Mouse (Mus musculus) retina, adult 2 months (tissue): Measurements from ENCODE around the gene Ttll11.

Experiments
- DNase-seq: peaks from one replicate; pipeline ENCODE4 v3.0.0-alpha.2; 2012; ENCODE audit warnings: low read depth, low spot score

The Ttll11 gene

GRCm38 (mm10) chr2:35899712-35900111 lies 80.0 kb downstream of the Ttll11 start:
- no peak for DNase-seq

- DNase-seq, result no peak
Observed at GRCm38 (mm10) chr2:35899135-35899474, 80.6 kb downstream of the Ttll11 start.

GRCm38 (mm10) chr2:35898425-35899134 lies 81.1 kb downstream of the Ttll11 start:
- DNase-seq, result no peak

GRCm38 (mm10) chr2:35897125-35897524 lies 82.6 kb downstream of the Ttll11 start:
- no peak for DNase-seq

GRCm38 (mm10) chr2:35894512-35894911 lies 85.2 kb downstream of the Ttll11 start:
- DNase-seq, result no peak

- DNase-seq, result no peak
Observed at GRCm38 (mm10) chr2:35890635-35891034, 89.1 kb downstream of the Ttll11 start.

- DNase-seq, result no peak
Observed at GRCm38 (mm10) chr2:35889776-35890175, 89.9 kb downstream of the Ttll11 start.

- no peak for DNase-seq
Observed at GRCm38 (mm10) chr2:35884296-35884695, 95.4 kb downstream of the Ttll11 start.

- no peak for DNase-seq
Observed at GRCm38 (mm10) chr2:35882336-35882987, 97.3 kb downstream of the Ttll11 start.

- no peak for DNase-seq
Observed at GRCm38 (mm10) chr2:35881896-35882295, 97.8 kb downstream of the Ttll11 start.

- DNase-seq, result no peak
Observed at GRCm38 (mm10) chr2:35880362-35880761, 99.4 kb downstream of the Ttll11 start.

GRCm38 (mm10) chr2:35879887-35880286 lies 99.8 kb downstream of the Ttll11 start:
- DNase-seq, result no peak

- DNase-seq, result no peak
Observed at GRCm38 (mm10) chr2:35878506-35878905, 101.2 kb downstream of the Ttll11 start.

GRCm38 (mm10) chr2:35875572-35875971 lies 104.1 kb downstream of the Ttll11 start:
- no peak for DNase-seq

- DNase-seq, result peak; percentile 68
Observed at GRCm38 (mm10) chr2:35874421-35874820, 105.3 kb downstream of the Ttll11 start.

GRCm38 (mm10) chr2:35869165-35869564 lies 110.5 kb downstream of the Ttll11 start:
- DNase-seq, result no peak

GRCm38 (mm10) chr2:35863284-35863683 lies 116.4 kb downstream of the Ttll11 start:
- DNase-seq, result no peak

GRCm38 (mm10) chr2:35861185-35861584 lies 118.5 kb downstream of the Ttll11 start:
- no peak for DNase-seq

GRCm38 (mm10) chr2:35860394-35860744 lies 119.3 kb downstream of the Ttll11 start:
- no peak for DNase-seq

GRCm38 (mm10) chr2:35859708-35860393 lies 119.9 kb downstream of the Ttll11 start:
- no peak for DNase-seq

- no peak for DNase-seq
Observed at GRCm38 (mm10) chr2:35858281-35858680, 121.4 kb downstream of the Ttll11 start.

GRCm38 (mm10) chr2:35856901-35857300 lies 122.8 kb downstream of the Ttll11 start:
- no peak for DNase-seq

GRCm38 (mm10) chr2:35854877-35855276 lies 124.8 kb downstream of the Ttll11 start:
- DNase-seq, result no peak
